Mouse (Mus musculus) urinary bladder, postnatal 25 days (tissue): ENCODE measurements around the gene Elmo1.

Experiments
- DNase-seq: peaks from one replicate; pipeline ENCODE4 v3.0.0; 2022; ENCODE audit warnings: low spot score

Elmo1 gene

DNA sequence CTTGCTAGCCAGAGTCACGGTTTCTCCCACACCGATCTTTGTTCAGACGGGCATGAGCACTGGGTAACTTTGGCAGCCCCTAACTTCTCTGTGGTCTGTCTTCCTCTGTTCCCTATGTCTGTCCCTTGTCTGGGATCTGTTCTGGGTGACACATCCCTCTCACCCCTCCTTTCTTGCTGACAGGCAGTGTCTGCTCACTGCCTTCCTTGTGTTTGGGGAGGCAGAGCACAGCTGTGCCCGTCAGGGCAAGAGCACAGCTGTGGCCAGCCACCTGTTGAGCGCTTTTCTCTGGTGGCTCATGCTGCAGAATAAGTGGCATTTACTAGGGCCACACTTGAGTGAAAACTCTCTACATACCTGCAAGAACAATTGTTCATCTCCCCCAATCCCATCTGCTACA is 116.7 kb downstream of the Elmo1 start:
- DNase-seq: no peak

- no peak for DNase-seq
Observed at GRCm38 (mm10) chr13:20207950-20208642, 117.7 kb downstream of the Elmo1 start.

DNA sequence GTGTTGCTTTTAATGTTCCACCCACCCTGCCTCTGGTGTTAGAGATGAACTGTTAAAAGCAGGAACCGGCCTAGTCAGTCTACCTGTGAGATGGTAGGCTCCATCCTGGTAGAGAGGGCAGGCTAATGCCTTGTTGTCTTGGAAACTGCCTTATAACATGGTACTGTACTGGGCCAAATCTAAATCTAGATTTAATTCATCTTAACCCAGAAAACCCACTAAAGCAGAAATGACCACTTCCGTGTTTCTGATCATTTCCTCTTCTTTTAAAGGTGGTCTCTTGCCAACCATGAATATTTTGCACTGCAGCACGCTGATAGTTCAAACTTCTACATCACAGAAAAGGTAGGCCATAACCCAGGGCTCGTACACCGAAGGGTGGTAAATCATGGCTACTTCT is 118.5 kb downstream of the Elmo1 start:
- DNase-seq: no peak

- no peak for DNase-seq
Observed at GRCm38 (mm10) chr13:20211780-20212179, 121.4 kb downstream of the Elmo1 start.

DNA sequence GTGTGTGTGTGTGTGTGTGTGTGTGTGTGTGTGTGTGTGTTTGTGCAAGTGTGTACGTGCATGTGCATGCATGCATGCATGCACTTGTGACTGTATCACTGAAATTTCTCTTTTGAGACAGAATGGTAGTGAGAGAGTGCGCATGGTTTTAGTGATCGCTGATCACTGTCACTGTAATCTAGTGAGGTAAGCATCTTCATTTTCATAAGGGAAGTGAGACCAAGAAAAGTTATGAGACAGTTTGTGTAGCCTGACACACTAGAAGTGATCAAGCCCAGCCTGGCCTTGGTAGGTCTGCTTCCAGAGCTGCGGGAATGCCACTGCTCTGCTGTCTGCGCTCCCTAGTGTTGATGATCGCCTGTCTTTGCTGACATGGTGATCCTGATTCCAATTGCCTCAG is 122.3 kb downstream of the Elmo1 start:
- DNase-seq: no peak

DNA sequence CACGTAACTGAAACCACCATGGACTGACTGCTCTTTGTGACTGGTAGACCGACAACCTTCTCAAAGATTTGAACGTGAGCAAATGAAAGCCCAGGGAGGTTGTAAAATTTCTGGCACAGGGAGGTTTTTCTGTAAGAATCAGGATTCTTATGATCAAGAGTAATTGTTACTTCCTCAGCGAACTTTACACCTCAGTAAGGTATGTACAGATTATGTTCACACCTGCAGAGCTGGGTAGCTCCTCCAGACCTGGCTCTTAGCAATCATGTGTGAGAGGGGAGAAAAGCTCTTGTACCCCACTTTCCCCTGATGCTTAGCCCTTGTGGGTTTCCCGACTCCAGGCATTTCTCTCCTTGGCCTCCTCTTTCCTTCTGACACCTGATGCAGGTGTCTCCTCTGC is 123.5 kb downstream of the Elmo1 start:
- no peak for DNase-seq

GRCm38 (mm10) chr13:20217453-20218090 is 127.2 kb downstream of the Elmo1 start:
- DNase-seq: no peak

DNA sequence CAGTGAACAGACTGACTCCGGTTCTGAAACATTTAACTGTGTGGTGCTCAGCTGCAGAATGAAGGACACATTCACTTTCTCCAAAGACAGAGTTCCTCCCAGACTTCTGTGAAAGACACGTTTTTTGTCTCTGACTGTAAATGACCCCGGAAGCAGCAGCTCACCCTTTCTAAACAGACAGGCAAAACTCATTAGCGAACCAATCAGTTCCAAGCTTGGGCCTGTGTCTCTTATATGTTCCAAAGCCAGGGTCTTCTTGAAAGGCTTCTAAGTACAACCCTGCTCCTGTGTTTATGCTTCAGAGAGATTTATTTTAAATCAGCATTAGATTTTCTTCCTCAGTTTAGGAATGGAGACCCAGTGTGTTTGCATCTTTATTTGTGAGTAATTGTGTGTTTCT is 127.7 kb downstream of the Elmo1 start:
- no peak for DNase-seq

- no peak for DNase-seq
Observed at GRCm38 (mm10) chr13:20220414-20220813, 130.0 kb downstream of the Elmo1 start.

DNA sequence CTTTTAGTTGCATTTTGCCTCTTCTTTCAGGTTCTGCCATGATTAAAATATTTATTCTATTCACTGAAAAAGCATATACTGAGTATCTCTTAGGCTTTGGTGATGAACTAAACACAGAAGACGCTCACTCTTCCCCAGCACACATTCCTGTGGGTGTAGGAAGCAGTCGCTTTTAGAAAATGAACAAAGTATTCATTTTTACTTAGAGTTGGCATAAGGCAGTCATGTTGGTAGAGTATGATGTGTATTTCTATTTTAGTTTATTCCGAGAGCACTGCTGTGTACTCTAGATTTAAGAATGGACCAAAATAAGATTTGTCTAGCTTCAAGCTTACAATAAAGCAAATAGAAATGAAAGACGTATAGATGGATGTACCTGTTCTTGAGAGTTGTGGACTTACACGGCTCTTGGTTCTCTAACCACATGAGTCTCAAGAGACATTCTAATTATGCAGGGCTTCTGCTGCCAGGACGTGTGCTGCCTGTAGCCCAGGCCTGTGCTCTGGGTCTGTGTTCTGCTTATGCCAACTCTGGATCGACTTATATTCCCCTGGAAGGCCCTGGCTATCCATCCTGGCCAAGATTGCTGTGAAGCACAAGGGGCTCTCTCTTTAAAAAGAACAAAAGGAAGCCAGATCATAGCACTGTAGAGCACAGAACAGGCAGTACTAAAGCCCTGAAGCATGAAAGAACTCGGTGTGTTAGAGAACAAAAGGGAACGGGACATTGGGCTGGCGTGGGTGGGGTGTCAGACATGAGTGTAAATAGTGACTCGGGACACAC is 137.7 kb downstream of the Elmo1 start:
- DNase-seq: no peak

DNA sequence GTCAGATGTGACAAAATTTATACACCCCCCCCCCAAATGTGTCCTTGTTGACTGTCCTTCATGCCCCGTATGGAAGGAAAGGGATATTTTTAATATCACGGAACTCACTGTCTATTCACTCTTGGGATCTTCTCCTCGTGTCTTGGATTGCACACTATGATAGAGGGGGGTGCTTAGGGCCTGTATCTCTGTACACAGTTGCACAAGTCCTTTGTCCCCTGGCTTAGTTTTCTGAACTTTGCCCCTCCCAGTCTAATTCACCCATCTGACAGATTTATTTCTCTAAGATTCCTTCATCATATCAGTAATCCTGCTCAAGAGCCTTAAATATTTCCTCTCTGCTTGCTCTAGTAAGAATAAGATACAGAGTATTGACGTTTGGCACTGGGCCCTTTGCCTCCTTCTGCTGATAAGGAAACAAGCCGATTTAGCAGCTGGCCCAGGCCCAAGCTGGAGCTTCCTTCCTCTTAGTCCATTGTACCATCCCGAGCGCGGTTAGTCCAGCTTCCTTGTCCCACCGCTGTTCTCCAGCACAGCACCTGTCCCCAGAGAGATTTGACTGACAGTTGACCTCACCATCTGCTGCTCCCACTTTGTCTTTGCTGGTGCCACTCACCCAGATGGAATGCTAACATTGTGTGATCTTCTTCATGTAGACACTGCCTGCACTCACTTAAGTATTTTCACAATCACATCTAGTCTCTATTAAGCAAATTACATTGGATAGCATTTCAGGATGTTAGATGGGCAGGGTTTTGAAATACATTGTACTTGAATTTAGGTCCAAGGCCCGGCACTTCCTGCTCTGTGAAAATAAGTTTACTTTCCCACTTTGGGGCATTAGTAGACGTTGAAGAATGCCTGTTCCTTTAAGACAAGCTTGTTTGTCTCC is 141.7 kb downstream of the Elmo1 start:
- DNase-seq: peak; percentile 29

DNA sequence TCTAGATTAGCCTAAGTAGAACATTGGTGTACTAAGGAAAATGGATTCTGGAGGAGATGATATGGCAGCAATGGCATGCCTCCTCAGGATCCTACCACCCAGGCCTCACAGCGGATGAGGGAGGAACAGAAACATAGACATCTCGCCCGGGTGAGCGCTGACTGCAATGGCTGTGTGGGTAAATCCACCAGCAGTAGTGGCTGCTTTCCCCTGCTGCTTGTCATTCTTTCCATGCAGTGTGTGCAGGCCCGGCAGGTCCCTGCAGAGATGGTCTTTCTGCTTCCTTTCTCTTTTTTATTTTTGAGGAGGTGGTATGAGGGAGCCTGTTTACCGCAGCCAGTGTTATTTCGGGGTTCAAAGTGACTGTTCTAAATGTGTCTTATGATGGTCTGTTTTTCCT is 143.3 kb downstream of the Elmo1 start:
- no peak for DNase-seq

- no peak for DNase-seq
Observed at GRCm38 (mm10) chr13:20237615-20238014, 147.2 kb downstream of the Elmo1 start.

DNA sequence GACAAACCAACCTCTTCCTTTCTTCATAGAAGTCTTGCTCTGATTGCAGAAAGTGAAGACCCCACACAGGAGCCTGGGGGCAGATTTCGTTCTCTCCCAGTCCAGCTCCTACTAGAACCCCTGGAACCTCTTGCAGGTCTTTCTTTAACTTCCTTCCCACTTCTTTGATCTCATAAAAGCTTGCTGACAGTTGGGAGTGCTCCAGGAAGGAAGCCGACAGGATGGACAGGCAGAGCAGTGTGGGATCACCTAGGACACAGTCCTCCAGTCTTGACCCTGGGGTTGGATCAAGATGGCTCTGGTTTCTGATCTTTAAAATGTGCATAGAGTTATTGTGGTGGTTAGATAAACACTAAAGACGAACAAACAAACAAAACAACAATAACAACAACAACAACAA is 147.8 kb downstream of the Elmo1 start:
- DNase-seq: no peak

DNA sequence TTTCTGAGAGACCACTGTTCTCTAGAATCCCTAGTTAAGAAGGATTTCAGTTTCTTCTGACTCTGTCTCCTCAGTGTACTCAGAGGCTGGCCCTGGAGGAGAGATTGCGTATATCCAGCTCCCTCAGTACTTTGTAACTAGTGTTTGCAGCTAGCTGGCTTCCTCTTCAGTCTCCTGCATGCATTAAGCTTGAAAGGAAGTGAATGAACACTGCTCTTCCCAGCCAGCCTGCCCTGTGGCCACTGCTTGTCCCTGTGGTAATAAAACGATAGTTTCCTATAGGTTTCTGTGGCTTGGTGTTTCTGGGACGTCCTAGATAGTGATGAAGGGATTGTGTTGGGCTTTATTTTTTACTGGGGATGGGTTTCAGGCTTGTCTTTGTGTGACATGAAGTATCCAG is 148.3 kb downstream of the Elmo1 start:
- no peak for DNase-seq

DNA sequence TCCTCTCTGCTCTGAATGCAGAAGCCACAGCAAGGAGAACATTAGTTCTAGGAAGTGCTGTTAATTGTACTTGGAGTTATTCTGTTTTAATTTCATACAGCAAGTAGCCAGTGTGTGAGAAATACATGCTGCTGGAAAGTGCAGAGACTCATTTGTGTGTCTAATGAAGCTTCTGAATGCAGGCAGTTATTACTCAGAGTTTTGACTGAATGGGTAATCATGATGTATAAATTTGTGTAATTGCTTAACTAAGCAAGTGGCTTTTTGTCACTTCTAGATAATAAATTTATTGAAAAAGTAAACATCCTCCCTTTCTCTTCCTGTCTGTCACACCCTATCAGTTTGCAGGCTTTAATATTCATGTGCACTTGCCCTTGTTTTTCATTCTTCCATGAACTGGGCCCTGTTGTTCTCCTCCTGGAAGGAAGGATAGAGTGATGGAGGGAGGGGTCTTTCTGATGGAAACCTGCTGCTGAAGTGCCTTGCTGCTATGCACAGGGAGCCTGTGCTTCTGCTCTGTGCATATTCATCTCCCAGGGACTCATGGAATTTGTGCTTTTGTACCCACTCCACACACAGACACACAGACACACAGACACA is 159.8 kb downstream of the Elmo1 start:
- no peak for DNase-seq

- no peak for DNase-seq
Observed at GRCm38 (mm10) chr13:20254911-20255310, 164.5 kb downstream of the Elmo1 start.

GRCm38 (mm10) chr13:20255380-20255779 is 165.0 kb downstream of the Elmo1 start:
- peak; percentile 7 for DNase-seq

GRCm38 (mm10) chr13:20256613-20257012 is 166.2 kb downstream of the Elmo1 start:
- no peak for DNase-seq

GRCm38 (mm10) chr13:20257562-20258525 is 167.4 kb downstream of the Elmo1 start:
- no peak for DNase-seq

DNA sequence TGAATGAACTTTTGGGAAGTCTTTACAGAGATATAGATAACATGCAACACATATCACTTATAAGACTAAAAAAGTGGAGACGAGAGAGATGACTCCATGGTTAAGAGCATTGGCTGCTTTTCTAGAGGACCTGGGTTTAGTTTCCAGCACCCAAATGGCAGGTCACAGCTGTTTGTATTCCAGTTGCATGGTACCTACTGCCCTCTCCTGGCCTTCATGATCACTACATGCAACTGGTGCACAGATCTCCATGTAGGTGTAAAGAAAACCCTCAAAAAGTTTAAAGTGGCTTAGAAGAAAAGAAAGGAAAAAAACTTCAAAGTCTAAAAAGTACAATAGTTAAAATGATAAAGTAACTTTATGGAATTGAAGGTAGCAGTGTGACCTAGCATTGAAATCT is 172.8 kb downstream of the Elmo1 start:
- DNase-seq: no peak
